Comparison of ENCODE assay signal across 25 mouse cellular contexts in the genomic region with DNA sequence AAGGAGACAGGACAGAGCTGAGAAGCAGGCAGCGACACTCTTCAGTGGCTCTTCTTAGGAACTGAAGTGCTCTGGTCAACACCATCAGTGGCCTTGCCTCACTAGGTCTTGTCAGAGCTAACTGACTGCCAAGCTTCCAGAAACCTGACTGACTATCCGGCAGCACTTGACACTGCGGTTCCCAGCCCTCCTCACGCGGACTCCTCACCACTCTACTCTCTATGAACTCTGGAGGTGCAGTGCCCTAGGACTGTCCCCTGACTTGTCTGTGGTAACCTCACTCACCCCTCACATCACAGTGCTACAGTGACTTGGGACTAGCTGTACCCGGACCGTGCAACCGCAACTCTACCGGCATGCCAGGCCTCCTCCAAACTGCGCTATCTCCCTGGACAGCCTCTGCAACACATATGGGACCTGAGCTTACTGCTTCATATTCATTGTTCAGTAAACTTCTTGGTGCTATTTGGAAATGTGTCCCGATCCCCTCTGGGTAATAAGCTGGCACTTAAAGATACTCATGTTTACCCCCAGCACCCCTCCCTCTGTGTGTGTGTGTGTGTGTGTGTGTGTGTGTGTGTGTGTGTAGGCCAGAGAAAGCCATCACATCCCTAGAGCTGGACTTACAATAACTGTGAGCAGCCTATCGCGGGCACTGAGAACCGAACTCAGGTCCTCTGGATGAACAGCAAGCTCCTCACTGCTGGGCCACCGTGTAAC.
"Had no signal": no experiment of that assay in that cellular context is flagged by ENCODE, and none has a peak within 500 bp of the region (broad histone marks: within the 10 kb centered on the region; RNA-seq: fewer than 3 reads in every experiment).

No protein-coding gene starts in this region.

- DNase-seq: gastrocnemius, adult 2 months; gastrocnemius, postnatal 10 days; gastrocnemius, postnatal 36 days; heart, adult 11 months; heart, adult 2 months; heart, postnatal 14 days; heart, postnatal 36 days; kidney, adult 11 months; kidney, adult 2 months; kidney, adult 9 months; kidney, postnatal 14 days; kidney, postnatal 36 days; layer of hippocampus, adult 9-11 months; layer of hippocampus, postnatal 36 days; liver; liver, embryonic 13.5 days had no signal

- H3K4me1 ChIP-seq: heart, embryonic 15.5 days; kidney, embryonic 15.5 days had no signal

- H3K4me3 ChIP-seq: gastrocnemius, adult 2 months; heart, adult 2 months; heart, embryonic 13.5 days; heart, embryonic 15.5 days; hindbrain, embryonic 13.5 days; hindbrain, embryonic 15.5 days; kidney, embryonic 15.5 days; limb, embryonic 10.5 days; limb, embryonic 12.5 days; liver, embryonic 13.5 days had no signal

- H3K27ac ChIP-seq: gastrocnemius, adult 2 months; heart, adult 2 months; heart, embryonic 13.5 days; heart, embryonic 15.5 days; hindbrain, embryonic 13.5 days; hindbrain, embryonic 15.5 days; hindbrain, postnatal 0 days; kidney, embryonic 15.5 days; kidney, postnatal 0 days; limb, embryonic 10.5 days; limb, embryonic 12.5 days; liver, embryonic 13.5 days had no signal

- H3K9ac ChIP-seq: heart, embryonic 13.5 days; heart, embryonic 15.5 days; hindbrain, embryonic 13.5 days; hindbrain, embryonic 15.5 days; kidney, embryonic 15.5 days; limb, embryonic 12.5 days; liver, embryonic 13.5 days had no signal

- H3K27me3 ChIP-seq: heart, embryonic 13.5 days; heart, embryonic 15.5 days; hindbrain, embryonic 13.5 days; hindbrain, embryonic 15.5 days; kidney, embryonic 15.5 days; limb, embryonic 12.5 days; liver, embryonic 13.5 days had no signal

- ATAC-seq: hindbrain, postnatal 0 days had no signal

- H3K4me2 ChIP-seq: heart, embryonic 13.5 days; heart, embryonic 15.5 days; hindbrain, embryonic 13.5 days; hindbrain, embryonic 15.5 days; kidney, embryonic 15.5 days; limb, embryonic 12.5 days; liver, embryonic 13.5 days had no signal

- H3K9me3 ChIP-seq: heart, embryonic 13.5 days; heart, embryonic 15.5 days; hindbrain, embryonic 13.5 days; hindbrain, embryonic 15.5 days; kidney, embryonic 15.5 days; limb, embryonic 10.5 days; limb, embryonic 12.5 days; liver, embryonic 13.5 days had no signal
